Mouse (Mus musculus): ENCODE measurements around the gene Ccnyl1.

DNA sequence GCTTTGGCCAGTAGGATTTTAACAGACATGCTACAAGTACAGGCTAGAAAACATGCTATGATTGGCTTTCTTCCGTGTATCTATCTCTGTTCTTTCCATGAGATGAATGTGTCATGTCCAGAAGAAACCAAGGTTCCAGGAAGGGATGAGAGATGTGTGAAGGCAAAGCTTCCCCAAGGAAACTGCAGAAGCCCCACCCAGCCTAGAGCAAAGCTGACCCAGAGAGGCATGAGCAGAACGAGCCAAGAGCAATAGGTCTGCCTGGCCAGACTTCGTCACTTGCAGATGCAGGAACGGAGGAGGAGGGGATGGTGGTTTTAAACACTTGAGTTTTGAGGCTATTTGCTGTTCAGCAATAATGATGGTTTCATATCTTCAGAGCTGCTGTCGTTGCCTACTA lies 67.5 kb downstream of the Ccnyl1 start:
- TF ChIP-seq CTCF (IDR thresholded peaks at IDR 0.05; ENCODE audit: low read depth) (no peak), EP300 (IDR thresholded peaks at IDR 0.05; ENCODE audit: low read depth) (no peak)

Data from liver, embryonic 14.5 days (tissue).